Mouse (Mus musculus) liver, embryonic 15.5 days (tissue): ENCODE measurements around the gene Stx8. TPM values are rescaled to one million over a fixed set of nuclear protein-coding genes. Genes with fewer than 3 reads are reported as not detected.

ENCODE experiments used
- ATAC-seq: fragments of 200-750 bp; cut with Nextera tagmentation; 2 replicates; pipeline ENCODE4 v1.8.0; 2017; ENCODE audit warnings: moderate number of reproducible peaks, mild to moderate bottlenecking, moderate library complexity; ENCODE audit not compliant: insufficient read depth
- H3K27ac ChIP-seq: fragments of 300-500 bp; sonication (generic); replicated peaks from 2 replicates; pipeline ENCODE4 v1.5.1; 2015; ENCODE audit warnings: mild to moderate bottlenecking, inconsistent platforms
- H3K27me3 ChIP-seq: fragments of 300-500 bp; sonication (generic); 2 replicates; pipeline ENCODE4 v1.6.1; 2015; ENCODE audit warnings: mild to moderate bottlenecking, inconsistent platforms
- H3K36me3 ChIP-seq: fragments of 300-500 bp; sonication (generic); replicated peaks from 2 replicates; pipeline ENCODE4 v1.6.1; 2015; ENCODE audit warnings: moderate library complexity, mild to moderate bottlenecking, inconsistent platforms
- H3K4me1 ChIP-seq: fragments of 300-500 bp; sonication (generic); replicated peaks from 2 replicates; pipeline ENCODE4 v1.6.1; 2015; ENCODE audit warnings: inconsistent platforms
- H3K4me2 ChIP-seq: fragments of 300-500 bp; sonication (generic); 2 replicates; pipeline ENCODE4 v1.6.1; 2015; ENCODE audit warnings: moderate library complexity, mild to moderate bottlenecking, inconsistent platforms
- H3K4me3 ChIP-seq: fragments of 300-500 bp; sonication (generic); replicated peaks from 2 replicates; pipeline ENCODE4 v1.5.1; 2015; ENCODE audit warnings: mild to moderate bottlenecking, inconsistent platforms
- H3K9ac ChIP-seq: fragments of 300-500 bp; sonication (generic); 2 replicates; pipeline ENCODE4 v1.6.1; 2015; ENCODE audit warnings: moderate library complexity, mild to moderate bottlenecking, inconsistent platforms
- H3K9me3 ChIP-seq: fragments of 300-500 bp; sonication (generic); replicated peaks from 2 replicates; pipeline ENCODE4 v1.6.1; 2016; ENCODE audit warnings: inconsistent platforms
- WGBS: fragments of 180-500 bp; shearing (Covaris S2); methylation state at CpG from one replicate; pipeline ENCODE4 v1.1.7; 2015; ENCODE audit warnings: mixed read lengths; ENCODE audit not compliant: insufficient replicate concordance; 5-methylcytosine and 5-hydroxymethylcytosine counted together
- polyA plus RNA-seq: library from polyadenylated mRNA; unstranded; fragments of >200 nt; fragmentation: Nextera tagmentation; extraction: Ambion mirVana; gene quantifications from 2 replicates; pipeline ENCODE4 v1.2.1, GENCODE M21; 2015

Gene Stx8
- polyA plus RNA-seq, 1 experiment from 2014 or later, result 20.0 TPM

GRCm38 (mm10) chr11:68121260-68121659 lies 155.3 kb downstream of the Stx8 start:
- H3K27ac ChIP-seq, result no peak overlapping the region
- no peak for ATAC-seq
- no peak overlapping the region for H3K4me2 ChIP-seq
- no peaks in the 10 kb centered on the region for H3K36me3 ChIP-seq
- H3K9ac ChIP-seq, result no peak overlapping the region
- no peaks in the 10 kb centered on the region for H3K4me1 ChIP-seq
- H3K4me3 ChIP-seq, result no peak overlapping the region
- 64% methylated on average over 6 of the region's 6 CpGs for WGBS
- no peaks in the 10 kb centered on the region for H3K27me3 ChIP-seq
- no peaks in the 10 kb centered on the region for H3K9me3 ChIP-seq

GRCm38 (mm10) chr11:68121660-68122059 lies 155.7 kb downstream of the Stx8 start:
- H3K4me3 ChIP-seq, result no peak overlapping the region
- no peak overlapping the region for H3K4me2 ChIP-seq
- H3K27ac ChIP-seq, result no peak overlapping the region
- no peaks in the 10 kb centered on the region for H3K4me1 ChIP-seq
- no peaks in the 10 kb centered on the region for H3K9me3 ChIP-seq
- no peaks in the 10 kb centered on the region for H3K36me3 ChIP-seq
- no peak for ATAC-seq
- 67% methylated on average over 6 of the region's 6 CpGs for WGBS
- no peaks in the 10 kb centered on the region for H3K27me3 ChIP-seq
- H3K9ac ChIP-seq, result no peak overlapping the region

GRCm38 (mm10) chr11:68126071-68126470 lies 160.1 kb downstream of the Stx8 start:
- H3K9me3 ChIP-seq, result no peaks in the 10 kb centered on the region
- no peaks in the 10 kb centered on the region for H3K27me3 ChIP-seq
- no peak for ATAC-seq
- H3K36me3 ChIP-seq, result no peaks in the 10 kb centered on the region
- no peaks in the 10 kb centered on the region for H3K4me1 ChIP-seq
- 69% methylated on average over 9 of the region's 9 CpGs for WGBS
- no peak overlapping the region for H3K27ac ChIP-seq
- H3K4me2 ChIP-seq, result no peak overlapping the region
- H3K9ac ChIP-seq, result no peak overlapping the region
- H3K4me3 ChIP-seq, result no peak overlapping the region

- Histone ChIP-seq H3K36me3 (no peaks in the 10 kb centered on the region), H3K4me1 (no peaks in the 10 kb centered on the region), H3K4me3 (no peak overlapping the region), H3K4me2 (no peak overlapping the region), H3K9ac (no peak overlapping the region), H3K27me3 (no peaks in the 10 kb centered on the region), H3K9me3 (no peaks in the 10 kb centered on the region), H3K27ac (no peak overlapping the region)
- WGBS, result 39% methylated on average over 7 of the region's 7 CpGs
- ATAC-seq, result no peak
Observed at GRCm38 (mm10) chr11:68134494-68134893, 168.5 kb downstream of the Stx8 start.

GRCm38 (mm10) chr11:68135350-68135749 lies 169.4 kb downstream of the Stx8 start:
- WGBS, result 17% methylated on average over 9 of the region's 9 CpGs
- Histone ChIP-seq H3K36me3 (no peaks in the 10 kb centered on the region), H3K27me3 (no peaks in the 10 kb centered on the region), H3K27ac (no peak overlapping the region), H3K9ac (no peak overlapping the region), H3K4me1 (no peaks in the 10 kb centered on the region), H3K4me2 (no peak overlapping the region), H3K4me3 (no peak overlapping the region), H3K9me3 (no peaks in the 10 kb centered on the region)
- ATAC-seq, result no peak

GRCm38 (mm10) chr11:68136687-68137086 lies 170.7 kb downstream of the Stx8 start:
- Histone ChIP-seq H3K4me2 (no peak overlapping the region), H3K27me3 (no peaks in the 10 kb centered on the region), H3K36me3 (no peaks in the 10 kb centered on the region), H3K9me3 (no peaks in the 10 kb centered on the region), H3K27ac (no peak overlapping the region), H3K4me3 (no peak overlapping the region), H3K4me1 (no peaks in the 10 kb centered on the region), H3K9ac (no peak overlapping the region)
- no peak for ATAC-seq
- 72% methylated on average over 8 of the region's 8 CpGs for WGBS

- Histone ChIP-seq H3K4me3 (no peak overlapping the region), H3K9me3 (no peaks in the 10 kb centered on the region), H3K36me3 (no peaks in the 10 kb centered on the region), H3K4me1 (no peaks in the 10 kb centered on the region), H3K4me2 (no peak overlapping the region), H3K27ac (no peak overlapping the region), H3K9ac (no peak overlapping the region), H3K27me3 (no peaks in the 10 kb centered on the region)
- no peak for ATAC-seq
- 47% methylated on average over 8 of the region's 8 CpGs for WGBS
Observed at GRCm38 (mm10) chr11:68142296-68142695, 176.3 kb downstream of the Stx8 start.

GRCm38 (mm10) chr11:68144235-68145065 lies 178.5 kb downstream of the Stx8 start:
- Histone ChIP-seq H3K27ac (no peak overlapping the region), H3K4me3 (no peak overlapping the region), H3K9me3 (no peaks in the 10 kb centered on the region), H3K4me2 (no peak overlapping the region), H3K9ac (no peak overlapping the region), H3K36me3 (no peaks in the 10 kb centered on the region), H3K4me1 (no peaks in the 10 kb centered on the region), H3K27me3 (no peaks in the 10 kb centered on the region)
- ATAC-seq, result no peak
- 30% methylated on average over 13 of the region's 13 CpGs for WGBS

GRCm38 (mm10) chr11:68145066-68145585 lies 179.1 kb downstream of the Stx8 start:
- Histone ChIP-seq H3K4me3 (no peak overlapping the region), H3K4me1 (no peaks in the 10 kb centered on the region), H3K27ac (no peak overlapping the region), H3K9ac (no peak overlapping the region), H3K36me3 (no peaks in the 10 kb centered on the region), H3K9me3 (no peaks in the 10 kb centered on the region), H3K27me3 (no peaks in the 10 kb centered on the region), H3K4me2 (no peak overlapping the region)
- WGBS, result 50% methylated on average over 13 of the region's 13 CpGs
- ATAC-seq, result no peak

GRCm38 (mm10) chr11:68145586-68146455 lies 179.8 kb downstream of the Stx8 start:
- Histone ChIP-seq H3K9ac (no peak overlapping the region), H3K27me3 (no peaks in the 10 kb centered on the region), H3K27ac (no peak overlapping the region), H3K4me2 (no peak overlapping the region), H3K4me1 (no peaks in the 10 kb centered on the region), H3K4me3 (no peak overlapping the region), H3K9me3 (no peaks in the 10 kb centered on the region), H3K36me3 (no peaks in the 10 kb centered on the region)
- 34% methylated on average over 17 of the region's 17 CpGs for WGBS
- ATAC-seq, result no peak

- no peak overlapping the region for H3K9ac ChIP-seq
- no peaks in the 10 kb centered on the region for H3K36me3 ChIP-seq
- no peaks in the 10 kb centered on the region for H3K9me3 ChIP-seq
- H3K4me3 ChIP-seq, result no peak overlapping the region
- WGBS, result 82% methylated on average over 4 of the region's 4 CpGs
- no peaks in the 10 kb centered on the region for H3K27me3 ChIP-seq
- H3K27ac ChIP-seq, result no peak overlapping the region
- H3K4me2 ChIP-seq, result no peak overlapping the region
- no peaks in the 10 kb centered on the region for H3K4me1 ChIP-seq
- ATAC-seq, result no peak
Observed at GRCm38 (mm10) chr11:68146456-68146851, 180.5 kb downstream of the Stx8 start.
